Mouse (Mus musculus) lung, adult 18-20 months (tissue): ENCODE measurements around the gene Scgb1b15.
"Not testable (repeated sequence)": the region's sequence is repeated elsewhere in the genome, so short reads cannot be mapped to it uniquely, and the experiment has no call there.

Source experiments
- DNase-seq, 2 experiments: peaks; one replicate each; pipeline ENCODE4 v3.0.0; 2022; ENCODE audit warnings: mixed read lengths in 2 of 2

Scgb1b15 gene

DNA sequence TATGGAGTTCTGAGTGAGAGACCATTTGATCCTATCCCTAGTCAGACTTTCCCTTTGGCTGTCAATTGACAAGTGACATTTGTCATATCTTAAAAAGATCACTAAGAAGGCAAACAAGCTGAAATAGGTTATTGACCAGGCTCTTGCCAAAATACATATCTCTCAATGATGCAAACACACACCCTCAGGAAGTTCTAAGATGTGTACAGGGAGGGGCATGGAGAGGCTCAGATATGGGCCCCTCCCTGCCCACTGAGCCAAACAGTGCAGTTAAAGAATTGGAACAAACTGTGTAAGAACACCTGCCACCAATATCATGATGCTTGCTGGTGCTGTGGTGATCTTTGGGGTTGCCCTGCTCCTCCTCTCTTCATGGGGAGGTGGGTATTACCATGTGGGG is at the start of gene Scgb1b15:
TSS of gene Scgb1b15 (plus strand) at position 301 of the 400 bp plus-strand sequence.
- not testable (repeated sequence) for DNase-seq

DNA sequence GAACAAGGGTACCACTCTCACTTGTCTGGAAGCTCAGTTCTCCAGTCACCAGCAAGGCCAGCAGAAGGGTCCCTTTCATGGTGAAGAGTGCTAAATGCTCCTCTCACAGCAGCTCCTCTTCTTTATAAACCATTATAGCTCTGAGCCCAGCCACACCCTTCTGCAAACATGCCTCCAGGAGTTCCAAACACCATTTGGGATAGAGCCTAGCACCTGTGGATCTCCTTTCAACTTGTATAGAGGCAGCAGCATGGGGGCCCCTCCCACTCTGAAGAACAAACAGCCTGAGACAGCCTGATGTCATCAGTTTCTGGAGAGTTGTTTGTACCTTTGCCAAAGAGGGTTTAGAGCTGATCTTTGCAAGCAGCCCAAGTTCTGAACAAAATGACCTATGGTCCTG is 6.8 kb upstream of the Scgb1b15 start, which contains the start of gene Scgb2b15:
TSS of gene Scgb2b15 (minus strand) at position 101 of the 400 bp plus-strand sequence.
- DNase-seq: not testable (repeated sequence)
